Mouse (Mus musculus): ENCODE data around the gene Ajap1. TPM values are rescaled to one million over a fixed set of nuclear protein-coding genes. Genes with fewer than 3 reads are reported as not detected.

Gene Ajap1
- polyA plus RNA-seq (2015; fragmentation: Nextera tagmentation; extraction: Ambion mirVana) = 6.3 and 6.9 TPM in 2 replicates

GRCm38 (mm10) chr4:153482459-153483338, at the start of gene Ajap1:
TSS of gene Ajap1 (minus strand) at chr4:153482811.
- 0 out of 2 replicates have a peak, but pooled peaks have one; percentile 9 for ATAC-seq (replicated peaks; ENCODE audit: low FRiP score, low read depth)
- Histone ChIP-seq H3K4me1 (replicated peaks; ENCODE audit: insufficient read depth, low read length) (peaks cover 13% of the 10 kb centered on the region), H3K27ac (no peak within 1 kb of the TSS), H3K36me3 (ENCODE audit: insufficient read depth, low read length) (no peaks in the 10 kb centered on the region), H3K9ac (ENCODE audit: low read depth, low read length) (peak within 1 kb of the TSS; percentile 47), H3K9me3 (replicated peaks; ENCODE audit: low read length) (no peaks in the 10 kb centered on the region), H3K4me2 (ENCODE audit: low read length) (peak within 1 kb of the TSS; percentile 66), H3K4me3 (replicated peaks; ENCODE audit: low read depth, low read length) (peak within 1 kb of the TSS; percentile 40), H3K27me3 (ENCODE audit: insufficient read depth, low read length) (peaks cover 60% of the 10 kb centered on the region)
- no peak for TF ChIP-seq CTCF (IDR thresholded peaks at IDR 0.05; ENCODE audit: low read depth)
- peak; percentile 40 for DNase-seq (ENCODE audit: low spot score)
- under 1% methylated on average over 86 of the region's 114 CpGs for WGBS

GRCm38 (mm10) chr4:153530536-153530935, 47.9 kb upstream of the Ajap1 start:
- Histone ChIP-seq H3K4me3 (replicated peaks; ENCODE audit: low read depth, low read length) (no peak overlapping the region), H3K4me2 (ENCODE audit: low read length) (no peak overlapping the region), H3K36me3 (ENCODE audit: insufficient read depth, low read length) (no peaks in the 10 kb centered on the region), H3K9me3 (replicated peaks; ENCODE audit: low read length) (no peaks in the 10 kb centered on the region), H3K27ac (no peak overlapping the region), H3K4me1 (replicated peaks; ENCODE audit: insufficient read depth, low read length) (no peaks in the 10 kb centered on the region), H3K9ac (ENCODE audit: low read depth, low read length) (no peak overlapping the region), H3K27me3 (ENCODE audit: insufficient read depth, low read length) (no peaks in the 10 kb centered on the region)
- no peak for ATAC-seq (replicated peaks; ENCODE audit: low FRiP score, low read depth)
- 27% methylated on average over 14 of the region's 14 CpGs for WGBS
- no peak for DNase-seq (ENCODE audit: low spot score)
- no peak for TF ChIP-seq CTCF (IDR thresholded peaks at IDR 0.05; ENCODE audit: low read depth)

DNA sequence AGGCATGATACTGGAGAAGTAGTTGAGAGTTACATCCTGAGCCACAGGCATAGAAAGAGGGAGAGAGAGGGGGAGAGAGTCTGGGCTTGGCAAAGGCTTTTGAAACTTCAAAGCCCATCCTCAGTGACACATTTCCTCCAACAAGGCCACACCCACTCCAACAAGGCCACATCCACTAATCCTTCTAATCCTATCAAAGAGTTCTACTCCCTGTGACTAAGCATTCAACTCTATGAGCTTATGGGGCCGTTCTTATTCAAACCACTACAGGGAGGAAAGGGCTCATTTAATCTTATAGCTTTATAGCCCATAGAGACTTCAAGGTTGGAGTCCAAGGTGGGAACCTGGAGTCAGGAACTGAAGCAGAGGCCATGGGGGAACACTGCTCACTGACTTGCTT, 39.0 kb upstream of the Ajap1 start:
- Histone ChIP-seq H3K9me3 (replicated peaks; ENCODE audit: low read length) (no peaks in the 10 kb centered on the region; the same call in 1 of the 2 replicates), H3K36me3 (ENCODE audit: insufficient read depth, low read length) (no peaks in the 10 kb centered on the region), H3K4me2 (ENCODE audit: low read length) (no peak overlapping the region), H3K4me1 (replicated peaks; ENCODE audit: insufficient read depth, low read length) (no peaks in the 10 kb centered on the region), H3K4me3 (replicated peaks; ENCODE audit: low read depth, low read length) (no peak overlapping the region), H3K27ac (no peak overlapping the region), H3K9ac (ENCODE audit: low read depth, low read length) (no peak overlapping the region), H3K27me3 (ENCODE audit: insufficient read depth, low read length) (no peaks in the 10 kb centered on the region)
- no peak for TF ChIP-seq CTCF (IDR thresholded peaks at IDR 0.05; ENCODE audit: low read depth)
- WGBS = 70% methylated on average over 1 of the region's 1 CpGs
- ATAC-seq (replicated peaks; ENCODE audit: low FRiP score, low read depth) = no peak
- DNase-seq (ENCODE audit: low spot score) = no peak

GRCm38 (mm10) chr4:153519888-153520287, 37.3 kb upstream of the Ajap1 start:
- Histone ChIP-seq H3K4me3 (replicated peaks; ENCODE audit: low read depth, low read length) (no peak overlapping the region), H3K9ac (ENCODE audit: low read depth, low read length) (no peak overlapping the region), H3K4me2 (ENCODE audit: low read length) (no peak overlapping the region), H3K36me3 (ENCODE audit: insufficient read depth, low read length) (no peaks in the 10 kb centered on the region), H3K27ac (no peak overlapping the region), H3K9me3 (replicated peaks; ENCODE audit: low read length) (no peaks in the 10 kb centered on the region; the same call in 1 of the 2 replicates), H3K27me3 (ENCODE audit: insufficient read depth, low read length) (no peaks in the 10 kb centered on the region), H3K4me1 (replicated peaks; ENCODE audit: insufficient read depth, low read length) (no peaks in the 10 kb centered on the region)
- WGBS = 69% methylated on average over 3 of the region's 3 CpGs
- peak; percentile 80 for DNase-seq (ENCODE audit: low spot score)
- TF ChIP-seq CTCF (IDR thresholded peaks at IDR 0.05; ENCODE audit: low read depth) = no peak
- peak; percentile 46; the same call in 1 of the 2 replicates for ATAC-seq (replicated peaks; ENCODE audit: low FRiP score, low read depth)

DNA sequence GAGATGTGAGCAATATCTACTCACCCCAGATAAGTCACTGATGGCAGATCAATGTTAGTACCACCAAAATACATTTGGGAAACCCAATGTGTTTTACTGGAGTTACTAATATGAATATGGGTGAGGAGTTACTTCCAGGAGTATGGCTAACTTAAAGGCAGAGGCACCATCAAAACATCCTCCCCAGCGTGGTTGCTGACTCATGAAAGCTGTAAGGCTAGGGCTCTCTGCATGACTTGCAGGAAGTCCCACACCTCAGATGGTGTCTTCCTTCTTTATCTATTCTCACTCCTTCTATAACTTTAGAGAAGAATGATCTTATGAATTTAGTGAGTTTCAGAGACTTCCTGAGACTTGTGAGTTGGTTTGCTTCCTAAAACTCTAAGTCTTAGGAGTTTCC, 36.7 kb upstream of the Ajap1 start:
- no peak overlapping the region for H3K4me2 ChIP-seq (ENCODE audit: low read length)
- H3K27ac ChIP-seq = no peak overlapping the region
- DNase-seq (ENCODE audit: low spot score) (no peak), ATAC-seq (replicated peaks; ENCODE audit: low FRiP score, low read depth) (no peak)
- no peaks in the 10 kb centered on the region; the same call in 1 of the 2 replicates for H3K9me3 ChIP-seq (replicated peaks; ENCODE audit: low read length)
- 91% methylated on average over 1 of the region's 1 CpGs for WGBS
- no peak overlapping the region for H3K4me3 ChIP-seq (replicated peaks; ENCODE audit: low read depth, low read length)
- H3K36me3 ChIP-seq (ENCODE audit: insufficient read depth, low read length) = no peaks in the 10 kb centered on the region
- TF ChIP-seq CTCF (IDR thresholded peaks at IDR 0.05; ENCODE audit: low read depth) = no peak
- no peaks in the 10 kb centered on the region for H3K27me3 ChIP-seq (ENCODE audit: insufficient read depth, low read length)
- H3K4me1 ChIP-seq (replicated peaks; ENCODE audit: insufficient read depth, low read length) = no peaks in the 10 kb centered on the region
- no peak overlapping the region for H3K9ac ChIP-seq (ENCODE audit: low read depth, low read length)

- no peak for TF ChIP-seq CTCF (IDR thresholded peaks at IDR 0.05; ENCODE audit: low read depth)
- Histone ChIP-seq H3K4me1 (replicated peaks; ENCODE audit: insufficient read depth, low read length) (no peaks in the 10 kb centered on the region), H3K27ac (no peak overlapping the region), H3K36me3 (ENCODE audit: insufficient read depth, low read length) (no peaks in the 10 kb centered on the region), H3K4me3 (replicated peaks; ENCODE audit: low read depth, low read length) (no peak overlapping the region), H3K4me2 (ENCODE audit: low read length) (no peak overlapping the region), H3K27me3 (ENCODE audit: insufficient read depth, low read length) (no peaks in the 10 kb centered on the region), H3K9me3 (replicated peaks; ENCODE audit: low read length) (no peaks in the 10 kb centered on the region; the same call in 1 of the 2 replicates), H3K9ac (ENCODE audit: low read depth, low read length) (no peak overlapping the region)
- 41% methylated on average over 10 of the region's 10 CpGs for WGBS
- peak; percentile 57 for DNase-seq (ENCODE audit: low spot score)
- ATAC-seq (replicated peaks; ENCODE audit: low FRiP score, low read depth) = no peak
Measured at GRCm38 (mm10) chr4:153515786-153516185, 33.2 kb upstream of the Ajap1 start.
